Mouse (Mus musculus): Measurements from ENCODE around the gene Fam178b.
A peak's percentile ranks its signal among the peaks of the same experiment; 100 is the strongest.

The Fam178b gene

GRCm38 (mm10) chr1:36588476-36589450, 94.2 kb downstream of the Fam178b start:
- no peak for DNase-seq (ENCODE audit: low spot score in 2 of 2)

GRCm38 (mm10) chr1:36587860-36588259, 95.1 kb downstream of the Fam178b start:
- DNase-seq (ENCODE audit: low spot score in 2 of 2) = no peak

- DNase-seq (ENCODE audit: low spot score in 2 of 2) = no peak
Measured at GRCm38 (mm10) chr1:36586288-36586687, 96.7 kb downstream of the Fam178b start.

- DNase-seq (ENCODE audit: low spot score in 2 of 2) = no peak
Measured at GRCm38 (mm10) chr1:36583408-36584116, 99.4 kb downstream of the Fam178b start.

- DNase-seq (ENCODE audit: low spot score in 2 of 2) = no peak
Measured at GRCm38 (mm10) chr1:36582211-36582610, 100.8 kb downstream of the Fam178b start.

- DNase-seq (ENCODE audit: low spot score in 2 of 2) = no peak
Measured at GRCm38 (mm10) chr1:36581260-36581659, 101.7 kb downstream of the Fam178b start.

GRCm38 (mm10) chr1:36580384-36581207, 102.4 kb downstream of the Fam178b start:
- DNase-seq (ENCODE audit: low spot score in 2 of 2) = peak; percentile 35 to 42

GRCm38 (mm10) chr1:36579974-36580383, 103.0 kb downstream of the Fam178b start:
- DNase-seq (ENCODE audit: low spot score in 2 of 2) = no peak

GRCm38 (mm10) chr1:36576991-36577675, 105.8 kb downstream of the Fam178b start:
- DNase-seq (ENCODE audit: low spot score in 2 of 2) = no peak

GRCm38 (mm10) chr1:36575347-36575746, 107.6 kb downstream of the Fam178b start:
- DNase-seq (ENCODE audit: low spot score in 2 of 2) = no peak

GRCm38 (mm10) chr1:36574196-36574955, 108.6 kb downstream of the Fam178b start:
- DNase-seq (ENCODE audit: low spot score in 2 of 2) = no peak

GRCm38 (mm10) chr1:36573524-36573923, 109.5 kb downstream of the Fam178b start:
- DNase-seq (ENCODE audit: low spot score in 2 of 2) = no peak

- no peak for DNase-seq (ENCODE audit: low spot score in 2 of 2)
Measured at GRCm38 (mm10) chr1:36572709-36573108, 110.3 kb downstream of the Fam178b start.

- DNase-seq (ENCODE audit: low spot score in 2 of 2) = no peak
Measured at GRCm38 (mm10) chr1:36572140-36572700, 110.8 kb downstream of the Fam178b start.

- DNase-seq (ENCODE audit: low spot score in 2 of 2) = no peak
Measured at GRCm38 (mm10) chr1:36571627-36572026, 111.4 kb downstream of the Fam178b start.

GRCm38 (mm10) chr1:36570320-36570719, 112.7 kb downstream of the Fam178b start:
- no peak for DNase-seq (ENCODE audit: low spot score in 2 of 2)

GRCm38 (mm10) chr1:36569694-36570276, 113.2 kb downstream of the Fam178b start:
- no peak for DNase-seq (ENCODE audit: low spot score in 2 of 2)

- DNase-seq (ENCODE audit: low spot score in 2 of 2) = no peak
Measured at GRCm38 (mm10) chr1:36568776-36569175, 114.2 kb downstream of the Fam178b start.

GRCm38 (mm10) chr1:36567818-36568603, 115.0 kb downstream of the Fam178b start:
- no peak for DNase-seq (ENCODE audit: low spot score in 2 of 2)

Data from frontal cortex, postnatal 36 days (tissue).